Mouse (Mus musculus) liver, adult 2 months (tissue): ENCODE measurements around the gene Cldnd1. TPM values are rescaled to one million over a fixed set of nuclear protein-coding genes. Genes with fewer than 3 reads are reported as not detected.

ENCODE experiments used
- DNase-seq: peaks from one replicate; pipeline ENCODE4 v3.0.0-alpha.2; 2011; ENCODE audit warnings: low read depth, low spot score; ENCODE audit errors: extremely low read depth
- H3K27ac ChIP-seq: fragments of 200-500 bp; replicated peaks from 2 replicates; pipeline ENCODE4 v1.5.1; 2012; ENCODE audit warnings: low read depth, mild to moderate bottlenecking, control low read depth, inconsistent platforms, low read length; ENCODE audit not compliant: insufficient read depth
- H3K27me3 ChIP-seq: fragments of 200-500 bp; 2 replicates; pipeline ENCODE4 v1.6.1; 2012; ENCODE audit warnings: mild to moderate bottlenecking, moderate library complexity, low read length, inconsistent platforms; ENCODE audit not compliant: control insufficient read depth, insufficient read depth
- H3K36me3 ChIP-seq: fragments of 200-500 bp; 2 replicates; pipeline ENCODE4 v1.6.1; 2012; ENCODE audit warnings: low read length, inconsistent platforms; ENCODE audit not compliant: control insufficient read depth, insufficient read depth
- H3K4me1 ChIP-seq: fragments of 200-500 bp; 2 replicates; pipeline ENCODE4 v1.6.1; 2011; ENCODE audit warnings: low read length; ENCODE audit not compliant: control insufficient read depth, insufficient read depth
- H3K4me3 ChIP-seq: fragments of 200-500 bp; 2 replicates; pipeline ENCODE4 v1.5.1; 2011; ENCODE audit warnings: low read depth, mild to moderate bottlenecking, control low read depth, low read length, moderate library complexity; ENCODE audit not compliant: insufficient read depth
- H3K79me2 ChIP-seq: fragments of 200-500 bp; 2 replicates; pipeline ENCODE4 v1.6.1; 2012; ENCODE audit warnings: inconsistent platforms, mild to moderate bottlenecking, low read length, moderate library complexity; ENCODE audit not compliant: control insufficient read depth, insufficient read depth
- H3K9ac ChIP-seq: fragments of 200-500 bp; 2 replicates; pipeline ENCODE4 v1.6.1; 2012; ENCODE audit warnings: low read depth, mild to moderate bottlenecking, control low read depth, inconsistent platforms, low read length
- CTCF ChIP-seq: fragments of 200-500 bp; IDR thresholded peaks from 2 replicates; pipeline ENCODE4 v1.5.1; 2011; ENCODE audit warnings: low read depth, low read length, control low read depth
- POLR2A ChIP-seq: fragments of 200-500 bp; IDR thresholded peaks from 2 replicates; pipeline ENCODE4 v1.6.1; 2011; ENCODE audit warnings: low read length, control low read depth; ENCODE audit not compliant: insufficient read depth; ENCODE audit errors: extremely low read depth
- WGBS: fragments of 180-500 bp; shearing (Covaris S2); methylation state at CpG from one replicate; pipeline ENCODE4 v1.1.7; 2018; 5-methylcytosine and 5-hydroxymethylcytosine counted together
- polyA plus RNA-seq: library from polyadenylated mRNA; depleted of rRNA; stranded (reverse); fragments of >200 nt; gene quantifications from 2 replicates; pipeline ENCODE4 v1.2.3, GENCODE M21; 2012; rRNA removed
- total RNA-seq: library from RNA; depleted of rRNA; stranded (reverse); fragments of >200 nt; gene quantifications from 2 replicates; pipeline ENCODE4 v1.2.3, GENCODE M21; 2014; rRNA removed

Cldnd1 gene
- total and polyA plus RNA-seq, 2 experiments: 8.4 to 32.3 TPM

- Histone ChIP-seq H3K27ac (no peak overlapping the region), H3K9ac (no peak overlapping the region), H3K4me3 (no peak overlapping the region), H3K36me3 (no peaks in the 10 kb centered on the region), H3K27me3 (no peaks in the 10 kb centered on the region), H3K4me1 (no peaks in the 10 kb centered on the region), H3K79me2 (no peaks in the 10 kb centered on the region)
- no peak for DNase-seq
- no peak for TF ChIP-seq CTCF
- TF ChIP-seq POLR2A: no peak
Observed at GRCm38 (mm10) chr16:58756191-58756590, 28.5 kb downstream of the Cldnd1 start.

- 80% methylated on average over 1 of the region's 1 CpGs for WGBS
- Histone ChIP-seq H3K4me1 (no peaks in the 10 kb centered on the region), H3K27ac (no peak within 1 kb of the TSS), H3K79me2 (no peaks in the 10 kb centered on the region), H3K9ac (no peak within 1 kb of the TSS), H3K27me3 (no peaks in the 10 kb centered on the region), H3K36me3 (no peaks in the 10 kb centered on the region), H3K4me3 (no peak within 1 kb of the TSS)
- no peak for DNase-seq
- TF ChIP-seq POLR2A: no peak
- TF ChIP-seq CTCF: no peak
Observed at GRCm38 (mm10) chr16:58763076-58763475, 35.4 kb downstream of the Cldnd1 start, which contains the start of gene Olfr172. Gene Olfr172, minus strand, starts transcription at chr16:58763176.

Other genes with a start within 250 kb of the Cldnd1 start
- gene St3gal6, start 203.7 kb upstream of the Cldnd1 start, total RNA-seq: 3.2 and 4.8 TPM in 2 replicates
- gene St3gal6, start 203.7 kb upstream of the Cldnd1 start, polyA plus RNA-seq: 5.1 and 6.2 TPM in 2 replicates
- not detected in 2 replicates for gene Gm813, start 110.9 kb upstream of the Cldnd1 start, total RNA-seq
- not detected in 2 replicates for gene Gm813, start 110.9 kb upstream of the Cldnd1 start, polyA plus RNA-seq
- not detected in 2 replicates for gene E330017A01Rik, start 89.2 kb upstream of the Cldnd1 start, total RNA-seq
- not detected in 2 replicates for gene E330017A01Rik, start 89.2 kb upstream of the Cldnd1 start, polyA plus RNA-seq
- 59.9 and 68.1 TPM in 2 replicates for gene Cpox, start 57.6 kb upstream of the Cldnd1 start, total RNA-seq
- gene Cpox, start 57.6 kb upstream of the Cldnd1 start, polyA plus RNA-seq: 65.0 and 75.2 TPM in 2 replicates
- gene Gpr15, start 8.8 kb upstream of the Cldnd1 start, total RNA-seq: not detected in 2 replicates
- 0.10 TPM in 1 of 2 replicates, not detected in the other for gene Gpr15, start 8.8 kb upstream of the Cldnd1 start, polyA plus RNA-seq
- gene Olfr172, start 35.3 kb downstream of the Cldnd1 start, total RNA-seq: not detected in 2 replicates
- gene Olfr172, start 35.3 kb downstream of the Cldnd1 start, polyA plus RNA-seq: not detected in 2 replicates
- not detected in 2 replicates for gene Olfr173, start 72.4 kb downstream of the Cldnd1 start, total RNA-seq
- not detected in 2 replicates for gene Olfr173, start 72.4 kb downstream of the Cldnd1 start, polyA plus RNA-seq
- gene Olfr175-ps1, start 98.9 kb downstream of the Cldnd1 start, total RNA-seq: not detected in 2 replicates
- gene Olfr175-ps1, start 98.9 kb downstream of the Cldnd1 start, polyA plus RNA-seq: not detected in 2 replicates
- gene Olfr177, start 146.9 kb downstream of the Cldnd1 start, total RNA-seq: not detected in 2 replicates
- gene Olfr177, start 146.9 kb downstream of the Cldnd1 start, polyA plus RNA-seq: not detected in 2 replicates
- not detected in 2 replicates for gene Olfr178, start 164.2 kb downstream of the Cldnd1 start, total RNA-seq
- gene Olfr178, start 164.2 kb downstream of the Cldnd1 start, polyA plus RNA-seq: not detected in 2 replicates
- not detected in 2 replicates for gene Olfr181, start 200.8 kb downstream of the Cldnd1 start, total RNA-seq
- gene Olfr181, start 200.8 kb downstream of the Cldnd1 start, polyA plus RNA-seq: not detected in 2 replicates
- gene Olfr180, start 201.5 kb downstream of the Cldnd1 start, total RNA-seq: not detected in 2 replicates
- not detected in 2 replicates for gene Olfr180, start 201.5 kb downstream of the Cldnd1 start, polyA plus RNA-seq